Mouse (Mus musculus): ENCODE data around the gene Olfr469.
"Not testable (repeated sequence)": the region's sequence is repeated elsewhere in the genome, so short reads cannot be mapped to it uniquely, and the experiment has no call there.

Gene Olfr469

GRCm38 (mm10) chr7:107825441-107825840, at the start of gene Olfr469:
Gene Olfr469 (minus strand): TSS chr7:107825541.
- DNase-seq (ENCODE audit: low read depth in 1 of 2, low spot score in 2 of 2) = not testable (repeated sequence)

GRCm38 (mm10) chr7:107847390-107847789, 22.0 kb upstream of the Olfr469 start, which contains the start of gene Olfr470:
Gene Olfr470 (minus strand): TSS chr7:107847490.
- not testable (repeated sequence) for DNase-seq (ENCODE audit: low read depth in 1 of 2, low spot score in 2 of 2)

DNA sequence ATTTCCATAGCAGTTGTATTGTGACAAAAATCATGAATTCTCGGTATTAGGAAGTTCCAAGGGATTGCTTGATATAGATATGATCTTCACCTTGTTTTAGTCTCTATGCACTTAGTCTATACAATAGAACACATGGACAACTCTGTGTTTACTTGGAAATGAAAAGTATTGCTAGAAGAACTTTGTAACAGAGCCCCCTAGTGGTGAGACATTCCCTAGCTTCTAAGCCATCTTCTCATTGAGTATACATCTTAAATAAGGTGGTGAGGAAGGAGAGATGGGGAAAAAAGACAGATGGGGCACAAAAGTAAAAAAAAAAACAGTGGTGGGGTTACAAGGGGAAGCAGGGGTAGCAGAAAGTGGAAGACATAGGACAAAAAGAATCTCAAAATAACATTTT, 16.4 kb upstream of the Olfr469 start:
- DNase-seq (ENCODE audit: low read depth in 1 of 2, low spot score in 2 of 2) = no peak

DNA sequence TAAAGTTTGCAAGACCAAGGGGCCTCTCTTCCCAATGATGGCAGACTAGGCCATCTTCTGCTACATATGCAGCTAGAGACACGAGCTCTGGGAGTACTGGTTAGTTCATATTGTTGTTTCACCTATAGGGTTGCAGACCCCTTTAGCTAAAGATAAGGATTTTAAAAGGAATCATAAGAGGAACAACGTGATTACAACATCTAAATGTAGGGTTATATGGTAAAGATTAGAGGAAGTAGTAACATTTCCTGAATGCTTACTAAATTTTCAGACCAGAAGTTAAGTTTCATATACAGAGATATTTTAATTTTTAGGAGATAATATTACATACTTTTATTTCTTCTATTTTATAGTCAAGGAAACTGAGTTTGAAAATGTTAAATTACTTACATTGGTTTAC, 1.5 kb downstream of the Olfr469 start:
- not testable (repeated sequence) for DNase-seq (ENCODE audit: low read depth in 1 of 2, low spot score in 2 of 2)

GRCm38 (mm10) chr7:107819442-107819841, 5.9 kb downstream of the Olfr469 start:
- DNase-seq (ENCODE audit: low read depth in 1 of 2, low spot score in 2 of 2) = no peak

DNA sequence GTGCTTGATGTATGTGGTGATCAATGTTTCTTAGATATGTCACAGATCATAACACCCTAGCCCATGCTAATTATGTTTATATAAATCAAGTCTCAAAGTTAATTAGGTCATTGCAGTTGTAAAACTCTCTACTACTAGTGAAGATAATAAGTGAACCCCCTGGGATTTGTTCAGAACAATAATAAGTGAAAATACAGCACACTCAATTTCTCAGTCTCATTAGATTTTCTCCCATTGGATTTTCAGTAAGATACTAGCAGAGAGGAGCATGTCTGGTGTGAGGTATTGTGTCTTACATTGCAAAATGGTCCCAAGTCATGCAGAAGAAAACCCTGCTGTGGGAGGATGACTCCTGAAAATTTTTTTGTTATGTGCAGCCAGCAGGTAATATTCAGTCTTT, 13.4 kb downstream of the Olfr469 start, which contains the start of gene Olfr467:
Gene Olfr467, plus strand, starts transcription at position 301 of the 400 bp plus-strand sequence.
- DNase-seq (ENCODE audit: low read depth in 1 of 2, low spot score in 2 of 2) = no peak

DNA sequence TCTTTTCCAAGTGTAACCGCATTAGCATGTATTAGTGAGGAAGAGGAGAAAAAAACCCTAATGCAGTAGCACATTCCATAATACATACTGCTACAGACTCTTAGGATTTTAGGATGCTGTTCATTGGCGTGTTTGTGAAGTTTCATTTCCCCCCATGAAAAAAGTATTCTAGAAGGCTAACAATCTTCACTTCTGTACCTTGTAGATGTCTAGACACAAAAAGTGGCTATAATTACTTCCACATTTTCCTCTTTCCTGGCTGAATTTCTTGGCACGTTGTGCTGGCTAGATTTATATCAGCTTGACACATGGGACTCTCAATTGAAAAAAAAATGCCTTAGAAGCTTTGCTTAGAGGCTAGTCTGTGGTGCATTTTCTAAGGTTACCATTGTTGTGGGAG, 23.2 kb downstream of the Olfr469 start:
- no peak for DNase-seq (ENCODE audit: low read depth in 1 of 2, low spot score in 2 of 2)

DNA sequence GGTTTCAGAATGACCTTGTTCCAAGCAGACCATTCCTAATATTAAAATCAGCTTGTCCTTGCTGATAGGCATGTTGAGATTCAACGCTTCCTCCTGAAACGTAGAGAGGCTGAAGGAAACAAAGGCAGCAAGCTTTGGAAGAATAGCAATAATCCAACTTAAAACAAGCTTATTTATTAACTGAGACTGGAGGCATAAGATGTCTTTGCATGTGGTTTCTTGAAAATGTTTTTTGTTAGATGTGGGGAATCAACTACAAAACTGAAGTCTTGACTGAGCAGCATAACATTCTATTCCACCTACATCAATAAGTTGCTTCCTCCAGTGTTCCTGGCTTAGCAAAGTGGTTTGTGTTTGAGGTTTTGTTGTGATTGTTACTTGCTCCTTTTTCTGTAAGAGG, 24.2 kb downstream of the Olfr469 start, which contains the start of gene Ovch2:
Gene Ovch2, minus strand, starts transcription at position 101 of the 400 bp plus-strand sequence.
- no peak for DNase-seq (ENCODE audit: low read depth in 1 of 2, low spot score in 2 of 2)

- no peak for DNase-seq (ENCODE audit: low read depth in 1 of 2, low spot score in 2 of 2)
Measured at GRCm38 (mm10) chr7:107796500-107796899, 28.8 kb downstream of the Olfr469 start.

- DNase-seq (ENCODE audit: low read depth in 1 of 2, low spot score in 2 of 2) = no peak
Measured at GRCm38 (mm10) chr7:107787977-107788620, 37.2 kb downstream of the Olfr469 start.

DNA sequence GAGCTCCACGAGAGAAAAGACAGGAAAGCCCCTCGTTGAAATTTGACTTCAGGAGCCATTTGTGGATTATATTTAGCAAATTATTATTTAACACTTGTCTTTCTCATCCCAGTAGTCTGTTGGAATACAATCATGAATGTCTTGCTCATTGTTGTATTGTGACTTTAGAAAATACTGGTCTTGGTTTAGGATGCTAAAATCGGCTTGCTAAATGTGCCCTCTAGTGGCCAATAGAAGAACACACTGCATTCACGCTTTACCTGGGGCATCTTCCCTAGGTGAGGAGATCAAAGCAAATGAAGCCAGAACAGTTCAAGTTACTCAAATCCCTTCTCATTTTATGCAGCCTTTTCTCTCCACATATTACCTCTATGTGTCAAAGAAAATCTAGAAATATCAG, 45.7 kb downstream of the Olfr469 start:
- DNase-seq (ENCODE audit: low read depth in 1 of 2, low spot score in 2 of 2) = no peak

DNA sequence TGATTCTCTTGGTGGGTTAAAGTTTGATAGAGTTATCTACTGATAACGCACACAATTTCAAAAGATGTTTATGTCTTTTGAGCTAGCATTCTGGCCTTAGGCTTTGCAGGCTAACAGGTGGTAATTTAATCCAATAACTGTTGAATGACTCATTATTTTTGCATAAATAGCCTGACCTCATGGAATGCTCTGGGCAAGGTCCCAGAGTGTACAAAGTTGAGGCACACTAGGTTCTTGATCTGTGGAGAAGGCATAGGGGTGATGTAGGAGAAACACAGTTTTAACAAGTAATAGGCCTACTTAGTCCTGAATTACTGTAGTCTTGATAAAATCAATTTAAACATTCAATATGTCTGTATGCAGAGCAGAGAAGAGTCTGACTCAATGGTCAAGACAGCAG, 47.1 kb downstream of the Olfr469 start:
- no peak for DNase-seq (ENCODE audit: low read depth in 1 of 2, low spot score in 2 of 2)

GRCm38 (mm10) chr7:107770812-107771211, 54.5 kb downstream of the Olfr469 start:
- no peak for DNase-seq (ENCODE audit: low read depth in 1 of 2, low spot score in 2 of 2)

Data from monocyte, adult 2 months (primary cell).